Mouse (Mus musculus) CH12.LX (cell line): Measurements from ENCODE around the gene Cckbr.

Experiments
- CTCF ChIP-seq, 2 experiments: IDR thresholded peaks in 1 of 2; conservative IDR thresholded peaks in 1 of 2; 2 replicates each; pipeline ENCODE4 v1.5.1; 2011 to 2012; ENCODE audit warnings: low read depth in 2 of 2, low read length in 2 of 2, improper control_type of control experiment in 1 of 2, inconsistent platforms in 1 of 2, mild to moderate bottlenecking in 1 of 2, moderate library complexity in 1 of 2
- E2F4 ChIP-seq: IDR thresholded peaks from 2 replicates; pipeline ENCODE4 v1.6.1; 2011; ENCODE audit warnings: low read depth, low read length, improper control_type of control experiment; ENCODE audit not compliant: insufficient replicate concordance
- MXI1 ChIP-seq: IDR thresholded peaks from 2 replicates; pipeline ENCODE4 v1.6.1; 2011; ENCODE audit warnings: mild to moderate bottlenecking, low read depth, low read length, improper control_type of control experiment
- MYC ChIP-seq: IDR thresholded peaks from 2 replicates; pipeline ENCODE4 v1.6.1; 2011; ENCODE audit warnings: low read depth, mild to moderate bottlenecking, improper control_type of control experiment, low read length
- POLR2A ChIP-seq: IDR thresholded peaks from 2 replicates; pipeline ENCODE4 v1.6.1; 2011; ENCODE audit warnings: low read depth, mild to moderate bottlenecking, improper control_type of control experiment, low read length
- TBP ChIP-seq: conservative IDR thresholded peaks from 2 replicates; pipeline ENCODE4 v1.6.1; 2011; ENCODE audit warnings: low read depth, low read length, improper control_type of control experiment

GRCm38 (mm10) chr7:105507257-105507656 lies 81.7 kb downstream of the Cckbr start:
- TF ChIP-seq E2F4 (no peak), TBP (no peak), POLR2A (no peak), MYC (no peak), CTCF (conservative IDR thresholded peaks at IDR 0.05 in 1 of 2, IDR thresholded peaks at IDR 0.05 in 1 of 2; ENCODE audit: low read depth in 2 of 2, low read length in 2 of 2) (no peak), MXI1 (no peak)
